Mouse (Mus musculus) kidney, adult 18-20 months (tissue): Measurements from ENCODE around the gene Vgll4.

Experiments used
- DNase-seq: peaks from one replicate; pipeline ENCODE4 v3.0.0; 2021

The Vgll4 gene

GRCm38 (mm10) chr6:114833791-114834346, 135.9 kb downstream of the Vgll4 start:
- DNase-seq = peak; percentile 46

- DNase-seq = no peak
These were observed 136.6 kb downstream of the Vgll4 start for GRCm38 (mm10) chr6:114833058-114833685.

- no peak for DNase-seq
These were observed 138.0 kb downstream of the Vgll4 start for GRCm38 (mm10) chr6:114831807-114832206.

GRCm38 (mm10) chr6:114829660-114830438, 139.9 kb downstream of the Vgll4 start:
- DNase-seq = no peak

GRCm38 (mm10) chr6:114826889-114827288, 142.9 kb downstream of the Vgll4 start:
- DNase-seq = no peak

- DNase-seq = no peak
These were observed 148.1 kb downstream of the Vgll4 start for GRCm38 (mm10) chr6:114821646-114822045.

GRCm38 (mm10) chr6:114819971-114820481, 149.8 kb downstream of the Vgll4 start:
- no peak for DNase-seq

GRCm38 (mm10) chr6:114818471-114818870, 151.3 kb downstream of the Vgll4 start:
- no peak for DNase-seq

GRCm38 (mm10) chr6:114817948-114818347, 151.8 kb downstream of the Vgll4 start:
- no peak for DNase-seq

GRCm38 (mm10) chr6:114814882-114815650, 154.7 kb downstream of the Vgll4 start:
- DNase-seq = no peak

GRCm38 (mm10) chr6:114814199-114814881, 155.5 kb downstream of the Vgll4 start:
- no peak for DNase-seq

GRCm38 (mm10) chr6:114812779-114813178, 157.0 kb downstream of the Vgll4 start:
- no peak for DNase-seq

GRCm38 (mm10) chr6:114812322-114812721, 157.5 kb downstream of the Vgll4 start:
- no peak for DNase-seq
